Mouse (Mus musculus) neural tube, embryonic 14.5 days (tissue): ENCODE data around the gene Ptges3l. TPM values are rescaled to one million over a fixed set of nuclear protein-coding genes. Genes with fewer than 3 reads are reported as not detected.
"Not testable (repeated sequence)": the region's sequence is repeated elsewhere in the genome, so short reads cannot be mapped to it uniquely, and the experiment has no call there.

Experiments
- ATAC-seq: fragments of 200-750 bp; cut with Nextera tagmentation; 2 replicates; pipeline ENCODE4 v1.8.0; 2017; ENCODE audit warnings: low read depth, mild to moderate bottlenecking, moderate TSS enrichment, moderate library complexity
- H3K27ac ChIP-seq: fragments of 300-500 bp; sonication (generic); 2 replicates; pipeline ENCODE4 v1.5.1; 2014; ENCODE audit warnings: low read depth, mild to moderate bottlenecking, control low read depth, low read length, moderate library complexity, mixed read lengths
- H3K27me3 ChIP-seq: fragments of 300-500 bp; sonication (generic); 2 replicates; pipeline ENCODE4 v1.6.1; 2014; ENCODE audit warnings: low read length; ENCODE audit not compliant: control insufficient read depth, insufficient read depth
- H3K36me3 ChIP-seq: fragments of 300-500 bp; sonication (generic); 2 replicates; pipeline ENCODE4 v1.6.1; 2014; ENCODE audit warnings: low read length, mixed read lengths; ENCODE audit not compliant: control insufficient read depth, insufficient read depth
- H3K4me1 ChIP-seq: fragments of 300-500 bp; sonication (generic); 2 replicates; pipeline ENCODE4 v1.6.1; 2014; ENCODE audit warnings: low read length; ENCODE audit not compliant: control insufficient read depth, insufficient read depth
- H3K4me2 ChIP-seq: fragments of 300-500 bp; sonication (generic); 2 replicates; pipeline ENCODE4 v1.6.1; 2014; ENCODE audit warnings: mild to moderate bottlenecking, low read depth, low read length, control low read depth
- H3K4me3 ChIP-seq: fragments of 300-500 bp; sonication (generic); 2 replicates; pipeline ENCODE4 v1.5.1; 2014; ENCODE audit warnings: low read depth, low read length, control low read depth, mixed read lengths
- H3K9ac ChIP-seq: fragments of 300-500 bp; sonication (generic); replicated peaks from 2 replicates; pipeline ENCODE4 v1.6.1; 2014; ENCODE audit warnings: low read depth, mild to moderate bottlenecking, control low read depth, low read length, mixed read lengths
- H3K9me3 ChIP-seq: fragments of 300-500 bp; sonication (generic); 2 replicates; pipeline ENCODE4 v1.6.1; 2016; ENCODE audit warnings: low read length; ENCODE audit not compliant: control insufficient read depth
- WGBS: fragments of 180-500 bp; shearing (Covaris S2); extraction: QIAGEN DNeasy Blood & Tissue Kit; methylation state at CpG from one replicate; pipeline ENCODE4 v1.1.7; 2014; 5-methylcytosine and 5-hydroxymethylcytosine counted together
- polyA plus RNA-seq: library from polyadenylated mRNA; unstranded; fragments of >200 nt; fragmentation: Nextera tagmentation; extraction: Ambion mirVana; gene quantifications from 2 replicates; pipeline ENCODE4 v1.2.1, GENCODE M21; 2014

Ptges3l gene
- polyA plus RNA-seq, 1 experiment from 2014 or later = 1.8 TPM

DNA sequence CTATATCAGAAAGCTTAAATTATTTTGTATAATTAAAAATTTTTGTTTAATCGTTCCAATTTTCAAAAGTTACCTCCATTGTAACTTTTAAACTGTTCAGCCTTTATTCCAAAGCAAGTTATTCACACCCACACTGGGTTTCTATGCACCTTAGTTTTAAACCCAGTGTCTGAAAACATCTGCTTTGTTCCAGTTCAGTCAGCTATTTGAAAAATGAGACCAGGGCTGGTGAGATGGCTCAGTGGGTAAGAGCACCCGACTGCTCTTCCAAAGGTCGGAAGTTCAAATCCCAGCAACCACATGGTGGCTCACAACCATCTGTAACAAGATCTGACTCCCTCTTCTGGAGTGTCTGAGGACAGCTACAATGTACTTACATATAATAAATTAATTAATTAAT, 12.9 kb upstream of the Ptges3l start:
- H3K9ac ChIP-seq, H3K9me3 ChIP-seq, H3K4me3 ChIP-seq, H3K27me3 ChIP-seq, H3K4me1 ChIP-seq, H3K4me2 ChIP-seq, ATAC-seq, H3K27ac ChIP-seq: not testable (repeated sequence)
- 57% methylated on average over 3 of the region's 3 CpGs for WGBS
- peaks cover 19% of the 10 kb centered on the region for H3K36me3 ChIP-seq

DNA sequence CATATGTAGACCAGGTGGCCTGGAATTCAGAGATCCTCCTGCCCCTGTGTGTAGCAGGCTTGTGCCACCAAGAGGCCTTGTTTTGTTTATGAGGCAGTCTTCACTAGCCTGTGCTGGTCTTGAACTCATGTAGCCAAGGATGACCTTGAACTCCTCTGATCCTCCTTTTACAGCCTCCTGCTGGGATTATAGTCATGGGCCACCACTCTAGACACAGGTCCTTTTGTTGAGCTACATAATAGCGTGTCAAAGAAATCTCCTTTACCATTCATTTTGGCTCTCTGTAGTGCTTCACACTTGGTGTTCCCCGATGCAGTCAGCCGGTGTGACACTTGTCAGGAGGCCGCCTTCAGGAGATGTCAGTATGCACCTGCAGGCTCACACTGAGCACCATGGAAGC, 11.8 kb upstream of the Ptges3l start:
- WGBS = 44% methylated on average over 4 of the region's 4 CpGs

DNA sequence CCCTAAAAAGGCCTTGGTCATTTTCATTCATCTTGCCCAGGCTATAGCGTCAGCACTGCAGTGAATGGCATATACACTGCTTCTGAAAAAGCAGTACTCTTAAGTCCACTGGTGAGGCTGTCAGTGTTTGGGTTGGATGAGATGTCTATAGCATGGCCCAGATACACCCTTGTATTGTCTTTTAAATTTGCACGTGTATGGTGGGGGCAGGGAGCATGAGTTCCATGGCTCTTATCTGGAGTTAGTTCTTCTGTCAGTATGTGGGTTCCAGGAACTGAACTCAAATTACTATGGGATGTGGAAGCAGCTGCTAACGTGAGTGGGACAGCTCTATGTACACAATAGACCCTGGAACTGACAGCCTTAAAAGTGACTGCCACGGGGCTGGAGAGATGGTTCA, 10.7 kb upstream of the Ptges3l start:
- Histone ChIP-seq H3K9me3 (no peaks in the 10 kb centered on the region), H3K27me3 (no peaks in the 10 kb centered on the region), H3K4me2 (no peak overlapping the region), H3K4me1 (no peaks in the 10 kb centered on the region), H3K4me3 (no peak overlapping the region), H3K36me3 (peaks cover 34% of the 10 kb centered on the region), H3K27ac (no peak overlapping the region), H3K9ac (no peak overlapping the region)
- WGBS = 90% methylated on average over 4 of the region's 4 CpGs
- no peak for ATAC-seq

More for the DNA sequence above, 11.8 kb upstream of the Ptges3l start:
- no peak overlapping the region for H3K9ac ChIP-seq
- H3K4me1 ChIP-seq = no peaks in the 10 kb centered on the region
- no peaks in the 10 kb centered on the region for H3K27me3 ChIP-seq
- no peaks in the 10 kb centered on the region for H3K9me3 ChIP-seq
- peaks cover 25% of the 10 kb centered on the region for H3K36me3 ChIP-seq
- no peak overlapping the region for H3K4me3 ChIP-seq
- H3K27ac ChIP-seq = no peak overlapping the region
- no peak overlapping the region for H3K4me2 ChIP-seq
- ATAC-seq = no peak

- Histone ChIP-seq H3K27ac (no peak overlapping the region), H3K27me3 (no peaks in the 10 kb centered on the region), H3K4me1 (no peaks in the 10 kb centered on the region), H3K36me3 (peaks cover 45% of the 10 kb centered on the region), H3K9me3 (no peaks in the 10 kb centered on the region), H3K4me3 (no peak overlapping the region), H3K9ac (no peak overlapping the region), H3K4me2 (no peak overlapping the region)
- whole genome bisulfite sequencing = 90% methylated on average over 13 of the region's 13 CpGs
- no peak for ATAC-seq
These were observed 8.3 kb upstream of the Ptges3l start for GRCm38 (mm10) chr11:101433396-101433795.

GRCm38 (mm10) chr11:101431327-101431726, 6.2 kb upstream of the Ptges3l start:
- H3K4me1 ChIP-seq = peaks cover 9% of the 10 kb centered on the region; the same call in 1 of the 2 replicates
- ATAC-seq = no peak
- 92% methylated on average over 9 of the region's 9 CpGs for WGBS
- no peak overlapping the region for H3K9ac ChIP-seq
- peaks cover 45% of the 10 kb centered on the region for H3K36me3 ChIP-seq
- H3K9me3 ChIP-seq = no peaks in the 10 kb centered on the region
- no peak overlapping the region for H3K4me2 ChIP-seq
- no peak overlapping the region for H3K4me3 ChIP-seq
- no peaks in the 10 kb centered on the region for H3K27me3 ChIP-seq
- H3K27ac ChIP-seq = no peak overlapping the region

DNA sequence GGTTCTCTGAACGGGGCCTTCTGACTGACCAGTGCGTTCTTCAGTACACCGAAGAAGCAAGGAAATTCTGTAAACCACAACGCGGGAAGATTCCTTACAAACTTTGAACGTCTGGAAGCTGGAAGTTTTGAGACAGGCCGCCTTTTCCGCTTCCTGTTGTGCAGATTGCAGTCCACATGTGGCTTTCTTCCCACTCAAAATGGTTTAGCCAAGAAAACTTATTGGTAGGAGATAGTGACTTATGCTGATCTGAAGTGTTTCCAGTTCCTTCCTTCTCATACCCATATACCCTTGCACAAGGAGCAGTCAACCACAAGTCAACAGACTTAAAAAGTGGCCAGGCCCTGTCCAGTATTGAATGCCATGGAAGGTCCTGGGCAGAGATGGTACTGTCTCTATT, 1.0 kb upstream of the Ptges3l start:
- H3K4me3 ChIP-seq = peak overlapping the region; percentile 87
- no peaks in the 10 kb centered on the region for H3K9me3 ChIP-seq
- no peak for ATAC-seq
- H3K4me2 ChIP-seq = peak overlapping the region; percentile 82
- 67% methylated on average over 8 of the region's 8 CpGs for WGBS
- H3K27ac ChIP-seq = no peak overlapping the region
- H3K36me3 ChIP-seq = peaks cover 13% of the 10 kb centered on the region; the same call in 1 of the 2 replicates
- peaks cover 22% of the 10 kb centered on the region; the same call in 1 of the 2 replicates for H3K4me1 ChIP-seq
- peak overlapping the region; percentile 71; the same call in 1 of the 2 replicates for H3K9ac ChIP-seq
- no peaks in the 10 kb centered on the region for H3K27me3 ChIP-seq

- ATAC-seq = peak; percentile 36; the same call in 1 of the 2 replicates
- 0 out of 2 replicates have a peak, but pooled peaks cover under 1% of the 10 kb centered on the region for H3K36me3 ChIP-seq
- no peaks in the 10 kb centered on the region for H3K27me3 ChIP-seq
- no peaks in the 10 kb centered on the region for H3K9me3 ChIP-seq
- H3K9ac ChIP-seq = peak within 1 kb of the TSS; percentile 71
- WGBS = 8% methylated on average over 23 of the region's 23 CpGs
- peak within 1 kb of the TSS; percentile 82 for H3K4me2 ChIP-seq
- H3K4me3 ChIP-seq = peak within 1 kb of the TSS; percentile 87
- peaks cover 22% of the 10 kb centered on the region; the same call in 1 of the 2 replicates for H3K4me1 ChIP-seq
- peak within 1 kb of the TSS; percentile 81 for H3K27ac ChIP-seq
These were observed 855 bp downstream of the Ptges3l start, which contains the start of gene Gm27029 for GRCm38 (mm10) chr11:101424105-101424851. TSS of gene Gm27029 (minus strand) at chr11:101424796.

DNA sequence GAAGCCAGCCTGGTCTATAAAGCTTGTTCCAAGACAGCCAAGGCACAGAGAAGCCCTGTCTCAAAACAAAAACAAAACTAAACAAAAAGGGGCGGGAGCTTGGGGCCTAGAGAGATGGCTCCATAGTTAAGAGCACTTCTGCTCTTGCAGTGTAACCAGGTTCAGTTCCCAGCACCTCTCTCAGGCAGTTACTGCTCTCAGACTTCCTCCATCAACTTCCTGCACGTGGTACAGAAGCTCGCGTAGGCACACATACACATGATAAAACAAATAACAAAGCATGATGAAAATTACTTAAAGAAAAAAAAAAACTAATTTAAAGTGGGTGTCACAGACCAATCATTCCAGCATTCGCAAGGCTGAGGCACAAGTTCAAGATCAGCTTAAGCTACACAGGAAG, 5.0 kb downstream of the Ptges3l start:
- no peak overlapping the region for H3K27ac ChIP-seq
- ATAC-seq = no peak
- no peak overlapping the region for H3K9ac ChIP-seq
- H3K4me3 ChIP-seq = no peak overlapping the region
- no peaks in the 10 kb centered on the region for H3K36me3 ChIP-seq
- WGBS = 89% methylated on average over 5 of the region's 5 CpGs
- no peaks in the 10 kb centered on the region for H3K9me3 ChIP-seq
- peaks cover 12% of the 10 kb centered on the region; the same call in 1 of the 2 replicates for H3K4me1 ChIP-seq
- no peaks in the 10 kb centered on the region for H3K27me3 ChIP-seq
- no peak overlapping the region for H3K4me2 ChIP-seq

GRCm38 (mm10) chr11:101419610-101420009, 5.5 kb downstream of the Ptges3l start:
- ATAC-seq = no peak
- 49% methylated on average over 3 of the region's 3 CpGs for WGBS
- H3K4me1 ChIP-seq = peaks cover 12% of the 10 kb centered on the region; the same call in 1 of the 2 replicates
- H3K4me3 ChIP-seq = no peak overlapping the region
- no peaks in the 10 kb centered on the region for H3K9me3 ChIP-seq
- H3K36me3 ChIP-seq = no peaks in the 10 kb centered on the region
- no peak overlapping the region for H3K9ac ChIP-seq
- no peak overlapping the region for H3K27ac ChIP-seq
- no peaks in the 10 kb centered on the region for H3K27me3 ChIP-seq
- no peak overlapping the region for H3K4me2 ChIP-seq
